Mouse (Mus musculus): ENCODE data around the gene Msl3l2.

DNA sequence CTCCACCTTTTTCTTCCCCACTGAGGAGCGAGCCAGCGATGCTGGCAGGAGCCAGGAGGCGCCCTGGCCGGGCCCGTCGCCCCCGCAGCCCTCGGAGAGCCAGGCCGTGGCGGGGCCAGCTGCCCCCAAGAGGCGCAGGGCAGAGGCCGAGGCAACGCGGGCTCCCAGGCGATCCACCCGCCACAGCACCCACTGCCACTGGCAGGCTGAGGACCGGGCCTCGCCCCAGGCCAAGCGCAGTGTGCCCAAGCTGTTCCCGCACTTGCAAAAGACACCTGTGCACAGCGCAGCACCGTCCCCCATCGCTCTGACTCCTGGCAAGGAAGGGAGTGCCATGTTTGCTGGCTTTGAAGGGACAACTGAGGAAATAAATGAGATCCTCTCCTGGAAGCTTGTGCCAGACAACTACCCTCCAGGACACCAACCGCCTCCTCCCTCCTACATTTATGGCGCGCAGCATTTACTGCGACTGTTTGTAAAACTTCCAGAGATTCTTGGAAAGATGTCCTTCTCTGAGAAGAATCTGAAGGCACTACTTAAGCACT, 9.0 kb downstream of the Msl3l2 start:
- TF ChIP-seq CTCF (IDR thresholded peaks at IDR 0.05; ENCODE audit: low read depth, low read length) (no peak), POLR2A (IDR thresholded peaks at IDR 0.05; ENCODE audit: borderline replicate concordance, low read depth, low read length) (no peak)
